Mouse (Mus musculus) midbrain, embryonic 13.5 days (tissue): ENCODE data around the gene Gfra1. TPM values are rescaled to one million over a fixed set of nuclear protein-coding genes. Genes with fewer than 3 reads are reported as not detected.

Experiments used
- ATAC-seq: fragments of 200-750 bp; cut with Nextera tagmentation; 2 replicates; pipeline ENCODE4 v1.8.0; 2017; ENCODE audit warnings: mild to moderate bottlenecking, moderate TSS enrichment, moderate library complexity
- H3K27ac ChIP-seq: fragments of 300-500 bp; sonication (generic); 2 replicates; pipeline ENCODE4 v1.5.1; 2015; ENCODE audit warnings: inconsistent platforms, mild to moderate bottlenecking, moderate library complexity
- H3K27me3 ChIP-seq: fragments of 300-500 bp; sonication (generic); 2 replicates; pipeline ENCODE4 v1.6.1; 2015; ENCODE audit warnings: mild to moderate bottlenecking, inconsistent platforms
- H3K36me3 ChIP-seq: fragments of 300-500 bp; sonication (generic); 2 replicates; pipeline ENCODE4 v1.6.1; 2015; ENCODE audit warnings: mild to moderate bottlenecking, inconsistent platforms
- H3K4me1 ChIP-seq: fragments of 300-500 bp; sonication (generic); replicated peaks from 2 replicates; pipeline ENCODE4 v1.6.1; 2015; ENCODE audit warnings: inconsistent platforms
- H3K4me2 ChIP-seq: fragments of 300-500 bp; sonication (generic); replicated peaks from 2 replicates; pipeline ENCODE4 v1.6.1; 2015; ENCODE audit warnings: moderate library complexity, mild to moderate bottlenecking, inconsistent platforms
- H3K4me3 ChIP-seq: fragments of 300-500 bp; sonication (generic); replicated peaks from 2 replicates; pipeline ENCODE4 v1.5.1; 2015; ENCODE audit warnings: mild to moderate bottlenecking, inconsistent platforms
- H3K9ac ChIP-seq: fragments of 300-500 bp; sonication (generic); replicated peaks from 2 replicates; pipeline ENCODE4 v1.6.1; 2015; ENCODE audit warnings: mild to moderate bottlenecking, inconsistent platforms
- H3K9me3 ChIP-seq: fragments of 300-500 bp; sonication (generic); 2 replicates; pipeline ENCODE4 v1.6.1; 2016; ENCODE audit warnings: mild to moderate bottlenecking, inconsistent platforms
- WGBS: fragments of 180-500 bp; shearing (Covaris S2); methylation state at CpG from one replicate; pipeline ENCODE4 v1.1.7; 2015; 5-methylcytosine and 5-hydroxymethylcytosine counted together
- polyA plus RNA-seq: library from polyadenylated mRNA; unstranded; fragments of >200 nt; fragmentation: Nextera tagmentation; extraction: Ambion mirVana; gene quantifications from 2 replicates; pipeline ENCODE4 v1.2.1, GENCODE M21; 2015

The Gfra1 gene
- polyA plus RNA-seq, 1 experiment from 2014 or later, result 47.9 TPM

DNA sequence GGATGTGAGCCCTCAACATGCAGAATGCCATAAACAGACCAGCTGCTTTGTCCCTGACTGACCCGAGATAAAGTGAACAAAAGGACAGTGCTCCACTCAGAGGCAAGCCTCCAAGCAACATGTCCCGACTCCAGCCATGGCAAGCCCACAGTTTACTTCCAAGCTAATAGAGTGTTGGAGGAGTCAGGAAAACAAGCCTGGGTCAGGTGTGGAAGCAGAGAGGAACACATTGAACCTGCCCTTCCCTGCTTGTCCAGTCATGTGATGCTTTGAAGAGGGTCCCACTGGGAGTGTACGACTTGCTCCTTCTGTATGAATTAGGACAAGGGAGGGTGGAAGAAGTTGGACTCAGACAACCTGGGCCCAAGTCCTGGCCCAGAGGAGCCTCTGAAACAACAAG lies 72.4 kb downstream of the Gfra1 start:
- no peak for ATAC-seq
- Histone ChIP-seq H3K27me3 (no peaks in the 10 kb centered on the region), H3K4me2 (no peak overlapping the region), H3K9me3 (no peaks in the 10 kb centered on the region), H3K9ac (no peak overlapping the region), H3K4me1 (peaks cover 17% of the 10 kb centered on the region; the same call in 1 of the 2 replicates), H3K36me3 (no peaks in the 10 kb centered on the region), H3K4me3 (no peak overlapping the region), H3K27ac (no peak overlapping the region)
- 63% methylated on average over 3 of the region's 3 CpGs for WGBS

GRCm38 (mm10) chr19:58382535-58382934 lies 73.2 kb downstream of the Gfra1 start:
- no peaks in the 10 kb centered on the region for H3K36me3 ChIP-seq
- no peak overlapping the region for H3K4me2 ChIP-seq
- H3K9me3 ChIP-seq, result no peaks in the 10 kb centered on the region
- no peak for ATAC-seq
- H3K27ac ChIP-seq, result no peak overlapping the region
- peaks cover 15% of the 10 kb centered on the region; the same call in 1 of the 2 replicates for H3K4me1 ChIP-seq
- no peaks in the 10 kb centered on the region for H3K27me3 ChIP-seq
- 96% methylated on average over 7 of the region's 7 CpGs for WGBS
- H3K4me3 ChIP-seq, result no peak overlapping the region
- no peak overlapping the region for H3K9ac ChIP-seq

DNA sequence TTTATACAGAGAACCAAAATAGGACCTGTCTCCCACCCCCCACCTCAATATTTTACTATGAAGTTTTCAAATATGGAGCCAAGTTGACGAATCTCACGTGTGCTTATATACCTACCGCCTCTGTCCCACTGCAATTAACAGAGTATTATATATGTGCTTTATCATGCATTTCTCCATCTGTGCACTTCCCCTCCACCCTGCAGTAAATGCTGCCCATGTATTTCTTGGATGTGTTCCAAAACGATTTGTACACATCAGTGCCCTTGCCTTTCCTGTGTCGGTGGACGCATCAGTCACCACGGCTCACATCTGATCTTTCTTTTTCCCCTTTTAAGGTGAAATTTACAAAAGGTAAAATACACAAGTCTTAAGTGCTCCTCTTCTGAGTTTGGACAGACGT lies 77.7 kb downstream of the Gfra1 start:
- Histone ChIP-seq H3K36me3 (no peaks in the 10 kb centered on the region), H3K9ac (no peak overlapping the region), H3K9me3 (no peaks in the 10 kb centered on the region), H3K4me1 (peaks cover 8% of the 10 kb centered on the region; the same call in 1 of the 2 replicates), H3K4me3 (no peak overlapping the region), H3K27me3 (no peaks in the 10 kb centered on the region), H3K4me2 (no peak overlapping the region), H3K27ac (no peak overlapping the region)
- 76% methylated on average over 8 of the region's 8 CpGs for WGBS
- no peak for ATAC-seq

DNA sequence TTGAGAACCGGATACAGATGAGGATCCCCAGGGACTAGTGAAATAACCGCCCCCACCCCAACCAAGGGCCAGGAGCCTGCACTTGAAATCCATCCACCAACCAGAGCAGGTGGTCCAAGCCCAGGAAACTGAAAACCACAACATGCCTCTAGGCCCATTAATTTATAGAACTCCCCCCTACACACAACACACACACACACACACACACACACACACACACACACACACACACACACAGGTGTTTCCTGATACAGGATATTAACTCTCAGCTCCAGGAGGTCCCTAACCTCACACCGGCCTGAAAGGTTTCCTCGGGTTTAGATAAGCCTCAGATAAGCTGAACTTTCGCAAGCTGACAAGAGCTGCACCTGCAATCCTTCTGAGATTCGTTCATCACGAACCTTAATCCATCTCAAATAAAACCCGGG lies 79.0 kb downstream of the Gfra1 start:
- H3K9ac ChIP-seq, result no peak overlapping the region
- no peak for ATAC-seq

DNA sequence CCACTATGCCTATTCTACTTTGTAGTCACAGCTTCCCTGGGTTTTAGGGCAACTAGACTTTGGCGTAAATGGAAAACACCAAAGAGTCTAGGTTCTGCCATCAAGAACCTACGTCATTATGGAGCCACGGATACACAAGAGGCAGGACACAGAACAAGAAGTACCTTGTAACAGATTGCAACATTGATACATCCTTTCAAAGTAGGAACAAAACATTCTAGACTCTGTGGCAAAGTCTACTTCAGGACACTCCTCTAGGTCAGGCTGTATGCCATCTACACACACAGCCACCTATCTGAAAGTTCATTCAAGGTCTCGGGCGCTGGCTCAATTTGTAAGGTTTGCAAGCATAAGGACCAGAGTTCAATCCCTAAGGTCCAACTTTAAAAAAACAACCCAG lies 81.1 kb downstream of the Gfra1 start:
- Histone ChIP-seq H3K4me3 (no peak overlapping the region), H3K4me2 (no peak overlapping the region), H3K9me3 (no peaks in the 10 kb centered on the region), H3K9ac (no peak overlapping the region), H3K4me1 (peaks cover 9% of the 10 kb centered on the region; the same call in 1 of the 2 replicates), H3K27ac (no peak overlapping the region), H3K27me3 (no peaks in the 10 kb centered on the region), H3K36me3 (no peaks in the 10 kb centered on the region)
- 95% methylated on average over 5 of the region's 5 CpGs for WGBS
- ATAC-seq, result no peak

More for the DNA sequence above, 79.0 kb downstream of the Gfra1 start:
- Histone ChIP-seq H3K36me3 (no peaks in the 10 kb centered on the region), H3K4me1 (peaks cover 11% of the 10 kb centered on the region; the same call in 1 of the 2 replicates), H3K27ac (no peak overlapping the region), H3K27me3 (no peaks in the 10 kb centered on the region), H3K9me3 (no peaks in the 10 kb centered on the region), H3K4me3 (no peak overlapping the region), H3K4me2 (no peak overlapping the region)
- 70% methylated on average over 8 of the region's 8 CpGs for WGBS

- Histone ChIP-seq H3K9ac (no peak overlapping the region), H3K4me2 (no peak overlapping the region), H3K4me3 (no peak overlapping the region), H3K27ac (no peak overlapping the region), H3K36me3 (no peaks in the 10 kb centered on the region), H3K9me3 (no peaks in the 10 kb centered on the region), H3K27me3 (no peaks in the 10 kb centered on the region), H3K4me1 (peaks cover 13% of the 10 kb centered on the region; the same call in 1 of the 2 replicates)
- 92% methylated on average over 4 of the region's 4 CpGs for WGBS
- ATAC-seq, result no peak
Measured at GRCm38 (mm10) chr19:58374155-58374554, 81.6 kb downstream of the Gfra1 start.

- Histone ChIP-seq H3K4me2 (no peak overlapping the region), H3K9me3 (no peaks in the 10 kb centered on the region), H3K27ac (no peak overlapping the region), H3K27me3 (no peaks in the 10 kb centered on the region), H3K4me3 (no peak overlapping the region), H3K4me1 (peaks cover 26% of the 10 kb centered on the region), H3K36me3 (no peaks in the 10 kb centered on the region), H3K9ac (no peak overlapping the region)
- no peak for ATAC-seq
- WGBS, result 48% methylated on average over 2 of the region's 2 CpGs
Measured at GRCm38 (mm10) chr19:58368513-58368912, 87.2 kb downstream of the Gfra1 start.

DNA sequence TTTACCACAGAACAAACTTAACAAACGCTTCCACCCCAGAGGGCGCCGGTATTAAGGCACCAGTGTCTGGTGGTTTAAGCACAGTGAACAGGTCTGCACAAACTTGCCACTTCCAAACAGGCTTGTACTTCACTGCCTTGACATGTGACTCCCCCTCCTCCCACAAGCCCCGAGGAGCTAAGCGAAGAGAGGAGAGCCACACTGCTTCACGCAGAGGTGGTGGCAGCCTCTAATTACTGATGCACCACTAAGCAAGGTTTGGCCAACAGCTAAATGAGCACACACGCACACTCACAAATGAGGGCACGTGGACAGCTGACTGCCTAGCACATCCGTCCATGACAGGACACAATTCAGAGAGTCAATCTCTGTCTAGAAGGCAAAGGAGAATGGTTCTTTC lies 91.0 kb downstream of the Gfra1 start:
- H3K4me3 ChIP-seq, result no peak overlapping the region
- no peaks in the 10 kb centered on the region for H3K9me3 ChIP-seq
- no peak for ATAC-seq
- H3K27ac ChIP-seq, result 0 out of 2 replicates have a peak overlapping the region, but pooled peaks have one; percentile 21
- H3K9ac ChIP-seq, result no peak overlapping the region
- peaks cover 17% of the 10 kb centered on the region; the same call in 1 of the 2 replicates for H3K4me1 ChIP-seq
- H3K27me3 ChIP-seq, result no peaks in the 10 kb centered on the region
- H3K4me2 ChIP-seq, result no peak overlapping the region
- WGBS, result 45% methylated on average over 9 of the region's 9 CpGs
- no peaks in the 10 kb centered on the region for H3K36me3 ChIP-seq

DNA sequence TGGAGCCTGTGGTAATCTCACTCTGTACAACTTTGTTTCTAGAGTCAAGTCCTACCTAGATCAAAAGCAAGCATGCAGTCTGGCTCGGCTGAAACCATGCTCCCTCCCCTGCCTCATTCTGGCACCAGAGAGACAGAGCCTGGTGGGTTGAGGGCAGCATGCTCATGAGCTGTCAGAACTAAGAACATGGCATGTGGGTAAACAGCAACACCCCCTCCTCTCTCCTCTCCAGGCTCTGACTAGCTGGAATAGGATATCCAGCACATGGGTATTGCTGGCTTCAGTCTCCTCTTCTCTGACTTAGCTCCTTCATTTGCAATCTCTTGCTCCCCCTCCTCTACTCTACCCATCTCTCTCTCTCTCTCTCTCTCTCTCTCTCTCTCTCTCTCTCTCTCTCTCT lies 94.7 kb downstream of the Gfra1 start:
- H3K4me1 ChIP-seq, result peaks cover 12% of the 10 kb centered on the region; the same call in 1 of the 2 replicates
- no peaks in the 10 kb centered on the region for H3K36me3 ChIP-seq
- 64% methylated on average over 1 of the region's 1 CpGs for WGBS
- no peak overlapping the region for H3K9ac ChIP-seq
- no peak overlapping the region for H3K27ac ChIP-seq
- no peak for ATAC-seq
- no peak overlapping the region for H3K4me2 ChIP-seq
- no peaks in the 10 kb centered on the region for H3K9me3 ChIP-seq
- H3K27me3 ChIP-seq, result peaks cover 9% of the 10 kb centered on the region
- no peak overlapping the region for H3K4me3 ChIP-seq

DNA sequence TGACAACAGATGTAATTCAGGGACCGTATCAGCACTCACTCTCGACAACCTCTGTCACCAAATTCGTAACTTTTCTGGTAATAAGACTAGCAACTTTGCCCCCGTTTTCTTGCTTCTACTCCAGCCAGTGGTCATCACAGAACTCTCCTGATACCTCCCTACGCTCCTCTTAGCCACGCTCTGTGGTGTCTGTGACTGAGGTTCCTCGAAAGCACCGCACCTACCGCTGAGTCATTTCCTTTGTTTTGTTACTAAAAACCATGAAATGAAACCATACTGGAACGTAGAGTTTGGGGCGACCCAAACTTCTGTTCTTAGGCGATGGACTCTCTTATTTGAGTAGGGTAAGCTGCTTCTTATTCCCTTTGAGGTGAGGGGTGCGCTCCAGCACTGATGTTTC lies 97.6 kb downstream of the Gfra1 start:
- no peak overlapping the region for H3K4me2 ChIP-seq
- H3K9me3 ChIP-seq, result no peaks in the 10 kb centered on the region
- H3K27me3 ChIP-seq, result peaks cover 18% of the 10 kb centered on the region
- no peaks in the 10 kb centered on the region for H3K36me3 ChIP-seq
- no peak overlapping the region for H3K9ac ChIP-seq
- peaks cover 11% of the 10 kb centered on the region for H3K4me1 ChIP-seq
- 90% methylated on average over 13 of the region's 13 CpGs for WGBS
- H3K27ac ChIP-seq, result no peak overlapping the region
- no peak overlapping the region for H3K4me3 ChIP-seq
- ATAC-seq, result no peak

GRCm38 (mm10) chr19:58353953-58354352 lies 101.8 kb downstream of the Gfra1 start:
- peaks cover 51% of the 10 kb centered on the region for H3K4me1 ChIP-seq
- H3K4me3 ChIP-seq, result no peak overlapping the region
- peak overlapping the region; percentile 37 for H3K27ac ChIP-seq
- no peaks in the 10 kb centered on the region for H3K9me3 ChIP-seq
- H3K36me3 ChIP-seq, result no peaks in the 10 kb centered on the region
- ATAC-seq, result no peak
- H3K4me2 ChIP-seq, result no peak overlapping the region
- WGBS, result 29% methylated on average over 2 of the region's 2 CpGs
- peaks cover 34% of the 10 kb centered on the region for H3K27me3 ChIP-seq
- no peak overlapping the region for H3K9ac ChIP-seq

- Histone ChIP-seq H3K4me3 (no peak overlapping the region), H3K4me2 (no peak overlapping the region), H3K27me3 (peaks cover 40% of the 10 kb centered on the region), H3K9me3 (no peaks in the 10 kb centered on the region), H3K9ac (no peak overlapping the region), H3K36me3 (no peaks in the 10 kb centered on the region), H3K4me1 (peaks cover 57% of the 10 kb centered on the region), H3K27ac (peak overlapping the region; percentile 37)
- ATAC-seq, result peak; percentile 62
- WGBS, result 30% methylated on average over 13 of the region's 13 CpGs
Measured at GRCm38 (mm10) chr19:58353260-58353870, 102.3 kb downstream of the Gfra1 start.
